Mouse (Mus musculus) heart, embryonic 15.5 days (tissue): ENCODE data around the gene Cenpx. TPM values are rescaled to one million over a fixed set of nuclear protein-coding genes. Genes with fewer than 3 reads are reported as not detected.

Experiments used
- ATAC-seq: fragments of 200-750 bp; cut with Nextera tagmentation; replicated peaks from 2 replicates; pipeline ENCODE4 v1.8.0; 2017; ENCODE audit warnings: low read depth, moderate TSS enrichment; ENCODE audit not compliant: insufficient number of reproducible peaks, insufficient read depth, low FRiP score
- H3K27ac ChIP-seq: fragments of 300-500 bp; sonication (generic); 2 replicates; pipeline ENCODE4 v1.5.1; 2015; ENCODE audit warnings: mild to moderate bottlenecking, inconsistent platforms
- H3K27me3 ChIP-seq: fragments of 300-500 bp; sonication (generic); 2 replicates; pipeline ENCODE4 v1.6.1; 2015; ENCODE audit warnings: inconsistent platforms
- H3K36me3 ChIP-seq: fragments of 300-500 bp; sonication (generic); 2 replicates; pipeline ENCODE4 v1.6.1; 2015; ENCODE audit warnings: mild to moderate bottlenecking, inconsistent platforms
- H3K4me1 ChIP-seq: fragments of 300-500 bp; sonication (generic); replicated peaks from 2 replicates; pipeline ENCODE4 v1.6.1; 2015; ENCODE audit warnings: inconsistent platforms
- H3K4me2 ChIP-seq: fragments of 300-500 bp; sonication (generic); 2 replicates; pipeline ENCODE4 v1.6.1; 2015; ENCODE audit warnings: inconsistent platforms, mild to moderate bottlenecking, moderate library complexity
- H3K4me3 ChIP-seq: fragments of 300-500 bp; sonication (generic); 2 replicates; pipeline ENCODE4 v1.5.1; 2015; ENCODE audit warnings: mild to moderate bottlenecking, inconsistent platforms
- H3K9ac ChIP-seq: fragments of 300-500 bp; sonication (generic); 2 replicates; pipeline ENCODE4 v1.6.1; 2015; ENCODE audit warnings: mild to moderate bottlenecking, inconsistent platforms
- H3K9me3 ChIP-seq: fragments of 300-500 bp; sonication (generic); replicated peaks from 2 replicates; pipeline ENCODE4 v1.6.1; 2016; ENCODE audit warnings: inconsistent platforms
- WGBS: fragments of 180-500 bp; shearing (Covaris S2); methylation state at CpG from one replicate; pipeline ENCODE4 v1.1.7; 2015; ENCODE audit warnings: mixed read lengths; 5-methylcytosine and 5-hydroxymethylcytosine counted together
- polyA plus RNA-seq: library from polyadenylated mRNA; unstranded; fragments of >200 nt; fragmentation: Nextera tagmentation; extraction: Ambion mirVana; gene quantifications from 2 replicates; pipeline ENCODE4 v1.2.1, GENCODE M21; 2015

Cenpx gene
- polyA plus RNA-seq, 1 experiment from 2014 or later: 111 TPM

- Histone ChIP-seq H3K4me2 (peak overlapping the region; percentile 81), H3K27ac (peak overlapping the region; percentile 92), H3K27me3 (no peaks in the 10 kb centered on the region), H3K9ac (peak overlapping the region; percentile 75), H3K36me3 (peaks cover 11% of the 10 kb centered on the region; the same call in 1 of the 2 replicates), H3K4me3 (peak overlapping the region; percentile 96), H3K9me3 (no peaks in the 10 kb centered on the region), H3K4me1 (peaks cover 12% of the 10 kb centered on the region)
- no peak for ATAC-seq
- WGBS: 33% methylated on average over 12 of the region's 12 CpGs
Measured at GRCm38 (mm10) chr11:120673594-120674122, 39.9 kb downstream of the Cenpx start.

- under 1% methylated on average over 67 of the region's 83 CpGs for WGBS
- H3K9ac ChIP-seq: peak within 1 kb of the TSS; percentile 75
- peaks cover 12% of the 10 kb centered on the region for H3K4me1 ChIP-seq
- peak; percentile 97 for ATAC-seq
- no peaks in the 10 kb centered on the region for H3K9me3 ChIP-seq
- H3K4me2 ChIP-seq: peak within 1 kb of the TSS; percentile 81
- peak within 1 kb of the TSS; percentile 92 for H3K27ac ChIP-seq
- H3K27me3 ChIP-seq: no peaks in the 10 kb centered on the region
- H3K36me3 ChIP-seq: 0 out of 2 replicates have a peak, but pooled peaks cover 4% of the 10 kb centered on the region
- H3K4me3 ChIP-seq: peak within 1 kb of the TSS; percentile 96
Measured at GRCm38 (mm10) chr11:120672687-120673593, 40.6 kb downstream of the Cenpx start, which contains the start of gene Aspscr1. TSS of gene Aspscr1 (plus strand) at chr11:120672973.

DNA sequence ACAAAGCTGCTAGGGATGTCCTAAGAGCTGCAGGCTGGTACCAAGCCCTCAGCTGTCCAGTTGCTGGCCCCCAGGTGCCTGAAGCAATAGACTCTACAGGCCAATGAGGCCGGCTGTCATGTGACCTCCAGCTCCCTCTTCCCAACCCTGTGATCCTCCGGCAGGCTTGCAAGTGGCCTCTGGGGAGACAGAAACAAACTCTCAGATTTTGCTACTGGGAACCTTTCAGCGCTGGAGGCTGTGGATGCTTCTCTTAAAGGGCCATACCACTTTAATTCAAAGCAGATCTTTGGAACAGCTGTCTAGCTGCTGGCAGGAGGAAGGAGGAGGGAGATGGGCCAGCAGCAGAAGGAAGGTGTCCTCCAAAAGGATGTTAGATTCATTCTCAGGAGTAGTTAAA lies 46.9 kb downstream of the Cenpx start:
- no peak for ATAC-seq
- Histone ChIP-seq H3K4me3 (no peak overlapping the region), H3K9ac (no peak overlapping the region), H3K27me3 (peaks cover 30% of the 10 kb centered on the region), H3K4me1 (peaks cover 10% of the 10 kb centered on the region), H3K36me3 (no peaks in the 10 kb centered on the region), H3K9me3 (no peaks in the 10 kb centered on the region), H3K4me2 (no peak overlapping the region), H3K27ac (no peak overlapping the region)
- 5% methylated on average over 3 of the region's 3 CpGs for WGBS

DNA sequence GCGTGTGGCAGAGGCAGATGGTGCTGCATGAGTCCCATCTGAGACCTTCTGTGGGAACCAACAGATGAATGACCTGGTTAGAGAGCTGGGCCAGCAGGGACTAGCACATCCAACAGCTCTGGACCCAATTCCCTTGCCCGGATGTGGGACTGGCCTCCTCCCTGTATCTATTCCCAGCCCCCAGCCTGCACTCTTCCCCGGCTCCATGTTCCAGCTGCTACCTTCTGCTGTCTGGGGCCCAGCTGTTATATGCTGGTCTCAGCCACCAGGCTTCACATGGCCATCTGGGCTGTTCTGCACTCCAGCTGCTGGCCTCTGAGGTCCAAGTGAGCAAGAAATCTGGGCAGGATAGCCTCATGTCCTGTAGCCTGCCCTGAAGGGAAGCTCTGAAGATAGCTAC lies 48.1 kb downstream of the Cenpx start:
- Histone ChIP-seq H3K4me1 (peaks cover 19% of the 10 kb centered on the region), H3K27ac (0 out of 2 replicates have a peak overlapping the region, but pooled peaks have one; percentile 4), H3K9ac (no peak overlapping the region), H3K4me2 (no peak overlapping the region), H3K36me3 (no peaks in the 10 kb centered on the region), H3K27me3 (peaks cover 42% of the 10 kb centered on the region), H3K4me3 (no peak overlapping the region), H3K9me3 (no peaks in the 10 kb centered on the region)
- WGBS: 73% methylated on average over 3 of the region's 3 CpGs
- ATAC-seq: 0 out of 2 replicates have a peak, but pooled peaks have one; percentile 33

DNA sequence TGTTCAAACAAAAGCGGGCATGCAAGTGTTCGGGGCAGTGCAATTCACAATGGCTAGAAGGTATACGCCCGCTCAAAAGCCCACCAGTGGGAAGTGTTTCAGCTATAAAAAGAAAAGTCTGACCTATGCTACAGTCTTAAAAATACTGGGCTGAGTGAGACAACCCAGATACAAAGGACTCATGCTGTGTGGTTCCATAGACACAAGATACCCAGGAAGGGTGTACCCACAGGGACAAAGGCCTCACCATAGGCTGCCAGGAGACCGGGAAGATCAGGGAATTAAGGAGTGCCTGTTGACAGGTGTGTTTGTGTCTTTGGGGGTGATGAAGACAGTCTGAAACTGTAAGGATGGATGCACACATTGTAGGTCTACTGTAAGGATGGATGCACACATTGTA lies 49.8 kb downstream of the Cenpx start:
- 91% methylated on average over 5 of the region's 5 CpGs for WGBS

GRCm38 (mm10) chr11:120662759-120663158 lies 50.8 kb downstream of the Cenpx start:
- H3K27ac ChIP-seq: no peak overlapping the region
- no peak overlapping the region for H3K9ac ChIP-seq
- H3K36me3 ChIP-seq: no peaks in the 10 kb centered on the region
- no peak overlapping the region for H3K4me3 ChIP-seq
- no peak for ATAC-seq
- H3K4me1 ChIP-seq: peaks cover 34% of the 10 kb centered on the region
- H3K27me3 ChIP-seq: peaks cover 68% of the 10 kb centered on the region
- H3K9me3 ChIP-seq: no peaks in the 10 kb centered on the region
- 55% methylated on average over 6 of the region's 6 CpGs for WGBS
- no peak overlapping the region for H3K4me2 ChIP-seq

More for the DNA sequence above, 49.8 kb downstream of the Cenpx start:
- no peak for ATAC-seq
- Histone ChIP-seq H3K9me3 (no peaks in the 10 kb centered on the region), H3K4me3 (no peak overlapping the region), H3K4me2 (no peak overlapping the region), H3K36me3 (no peaks in the 10 kb centered on the region), H3K27ac (no peak overlapping the region), H3K27me3 (peaks cover 59% of the 10 kb centered on the region), H3K9ac (no peak overlapping the region), H3K4me1 (peaks cover 34% of the 10 kb centered on the region)

DNA sequence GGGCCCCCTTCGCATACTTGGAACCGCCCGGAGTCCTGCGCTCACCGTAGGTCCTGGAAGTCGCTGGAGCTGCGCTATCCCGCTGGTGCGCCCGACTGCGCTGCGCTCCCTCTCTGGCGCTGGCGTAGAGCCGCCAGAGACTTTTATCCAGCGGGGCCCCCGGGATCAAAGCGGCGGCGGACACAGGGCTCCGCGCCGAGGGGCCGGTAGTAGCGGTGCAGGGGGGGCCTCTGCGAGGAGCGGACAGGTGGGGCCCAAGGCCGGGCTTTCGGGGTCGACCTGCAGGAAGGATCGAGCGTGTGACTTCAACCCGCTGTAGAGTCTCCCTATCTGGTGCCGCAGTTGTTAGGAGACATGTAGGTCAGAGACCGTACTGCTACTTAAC lies 52.5 kb downstream of the Cenpx start, which contains the start of gene Notum:
Gene Notum (minus strand): TSS at position 100 of the 385 bp plus-strand sequence.
- H3K27ac ChIP-seq: no peak within 1 kb of the TSS
- H3K4me2 ChIP-seq: peak within 1 kb of the TSS; percentile 89
- H3K27me3 ChIP-seq: peaks cover 85% of the 10 kb centered on the region
- peak within 1 kb of the TSS; percentile 52 for H3K4me3 ChIP-seq
- H3K36me3 ChIP-seq: no peaks in the 10 kb centered on the region
- under 1% methylated on average over 35 of the region's 35 CpGs for WGBS
- H3K9ac ChIP-seq: peak within 1 kb of the TSS; percentile 45
- ATAC-seq: peak; percentile 5; the same call in 1 of the 2 replicates
- no peaks in the 10 kb centered on the region for H3K9me3 ChIP-seq
- peaks cover 25% of the 10 kb centered on the region for H3K4me1 ChIP-seq

Other genes starting within 250 kb of the Cenpx start
- gene Arl16, start 246.1 kb downstream of the Cenpx start, polyA plus RNA-seq: 26.7 and 37.5 TPM in 2 replicates
- 203 and 218 TPM in 2 replicates for gene Mrpl12, start 229.1 kb downstream of the Cenpx start, polyA plus RNA-seq
- 32.1 and 45.0 TPM in 2 replicates for gene Slc25a10, start 221.9 kb downstream of the Cenpx start, polyA plus RNA-seq
- 2.7 and 2.8 TPM in 2 replicates for gene Gcgr, start 183.0 kb downstream of the Cenpx start, polyA plus RNA-seq
- gene Mcrip1, start 164.0 kb downstream of the Cenpx start, polyA plus RNA-seq: 119 and 143 TPM in 2 replicates
- 0.50 and 7.6 TPM in 2 replicates for gene Ppp1r27, start 162.6 kb downstream of the Cenpx start, polyA plus RNA-seq
- 357 and 484 TPM in 2 replicates for gene P4hb, start 140.5 kb downstream of the Cenpx start, polyA plus RNA-seq
- 345 and 458 TPM in 2 replicates for gene Arhgdia, start 132.1 kb downstream of the Cenpx start, polyA plus RNA-seq
- 238 and 262 TPM in 2 replicates for gene Alyref, start 115.4 kb downstream of the Cenpx start, polyA plus RNA-seq
- 175 and 182 TPM in 2 replicates for gene Anapc11, start 115.3 kb downstream of the Cenpx start, polyA plus RNA-seq
- 11.7 and 13.0 TPM in 2 replicates for gene Npb, start 105.3 kb downstream of the Cenpx start, polyA plus RNA-seq
- gene Pcyt2, start 95.8 kb downstream of the Cenpx start, polyA plus RNA-seq: 80.3 and 111 TPM in 2 replicates
- gene Sirt7, start 88.5 kb downstream of the Cenpx start, polyA plus RNA-seq: 17.6 and 25.1 TPM in 2 replicates
- gene Mafg, start 80.1 kb downstream of the Cenpx start, polyA plus RNA-seq: 17.8 and 21.2 TPM in 2 replicates
- 17.1 and 23.5 TPM in 2 replicates for gene Pycr1, start 70.0 kb downstream of the Cenpx start, polyA plus RNA-seq
- gene Myadml2, start 65.6 kb downstream of the Cenpx start, polyA plus RNA-seq: 13.2 and 15.4 TPM in 2 replicates
- 1.5 and 2.7 TPM in 2 replicates for gene Notum, start 52.6 kb downstream of the Cenpx start, polyA plus RNA-seq
- 90.4 and 110 TPM in 2 replicates for gene Aspscr1, start 40.8 kb downstream of the Cenpx start, polyA plus RNA-seq
- gene Lrrc45, start 187 bp upstream of the Cenpx start, polyA plus RNA-seq: 27.5 and 36.8 TPM in 2 replicates
- gene Rac3, start 7.7 kb upstream of the Cenpx start, polyA plus RNA-seq: 7.8 and 17.0 TPM in 2 replicates
- gene Dcxr, start 13.5 kb upstream of the Cenpx start, polyA plus RNA-seq: 7.0 and 16.7 TPM in 2 replicates
- 11.4 and 46.0 TPM in 2 replicates for gene Cbr2, start 18.4 kb upstream of the Cenpx start, polyA plus RNA-seq
- gene Hmga1b, start 49.1 kb upstream of the Cenpx start, polyA plus RNA-seq: 2.1 and 2.8 TPM in 2 replicates
- gene Rfng, start 70.5 kb upstream of the Cenpx start, polyA plus RNA-seq: 21.1 and 30.8 TPM in 2 replicates
- 113 and 134 TPM in 2 replicates for gene Gps1, start 70.5 kb upstream of the Cenpx start, polyA plus RNA-seq
- 36.9 and 50.0 TPM in 2 replicates for gene Dus1l, start 82.7 kb upstream of the Cenpx start, polyA plus RNA-seq
- gene Fasn, start 110.8 kb upstream of the Cenpx start, polyA plus RNA-seq: 17.0 and 31.7 TPM in 2 replicates
- 3.5 and 4.5 TPM in 2 replicates for gene Ccdc57, start 219.1 kb upstream of the Cenpx start, polyA plus RNA-seq
- gene Slc16a3, start 234.7 kb upstream of the Cenpx start, polyA plus RNA-seq: 158 and 159 TPM in 2 replicates